Mouse (Mus musculus) heart, adult 9 months (tissue): ENCODE measurements at regions not wholly inside any gene's neighbourhood (a gene's known extent, or its start where the extent isn't known, plus 50 kb on each side); places are given as distances from the start of the nearest gene placed in this dataset.

Experiments used
- DNase-seq, 2 experiments: peaks; one replicate each; pipeline ENCODE4 v3.0.0; 2022; ENCODE audit warnings: low spot score in 2 of 2

DNA sequence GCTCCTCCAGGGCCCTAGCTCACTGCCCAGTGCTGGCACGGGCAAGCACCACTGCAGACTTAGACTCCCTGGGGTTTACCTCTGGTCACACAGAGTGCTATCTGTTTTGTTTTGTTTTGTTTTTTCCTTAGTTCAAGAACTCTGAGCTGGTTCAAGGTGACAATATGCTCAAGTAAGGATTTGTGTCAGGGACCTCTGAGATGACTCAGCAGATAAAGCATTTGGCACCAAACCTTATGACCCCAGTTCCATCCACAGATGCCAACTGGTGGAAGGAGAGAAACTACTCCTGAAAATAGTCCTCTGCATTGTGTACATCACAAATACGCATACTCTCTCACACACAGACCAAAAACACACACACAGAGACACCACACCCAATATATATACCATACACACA lies 351.0 kb upstream of the Hs6st1 start:
- DNase-seq = no peak

DNA sequence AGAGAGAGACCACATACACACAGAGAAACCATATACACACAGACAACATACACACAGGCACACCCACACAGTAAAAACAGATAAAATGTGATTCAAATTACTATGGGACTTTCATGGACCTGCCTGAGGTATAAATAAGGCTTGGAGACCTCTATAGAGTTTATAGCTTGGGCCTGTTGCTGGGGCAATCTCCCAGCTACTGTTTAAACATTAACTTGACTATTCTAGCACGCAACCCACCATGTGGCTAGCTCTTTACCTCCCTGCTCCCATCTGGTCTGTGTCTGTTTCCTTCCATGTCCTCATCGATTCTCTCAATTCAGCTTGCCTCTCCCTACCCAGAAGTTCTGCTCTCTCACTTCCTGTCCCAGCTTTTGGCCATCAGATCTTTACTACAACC lies 350.5 kb upstream of the Hs6st1 start:
- DNase-seq = no peak

DNA sequence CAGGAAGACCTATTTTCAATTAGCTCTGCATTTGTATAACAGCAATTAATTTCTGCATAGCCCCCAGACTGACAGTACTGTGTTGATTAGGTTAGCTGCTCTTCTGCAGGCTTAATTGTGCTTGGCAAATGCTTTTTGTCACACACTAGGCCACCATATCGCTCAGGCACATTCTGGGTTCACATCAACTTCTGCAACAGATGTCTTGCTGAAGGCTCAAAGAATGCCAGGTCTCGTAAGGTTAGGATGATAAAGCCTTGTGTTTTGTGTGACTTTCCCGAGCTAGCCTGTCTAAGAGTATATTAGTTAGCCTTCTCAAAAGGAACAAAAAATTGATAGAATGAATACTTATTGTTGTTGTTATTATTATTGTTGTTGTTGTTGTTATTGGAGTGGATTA lies 348.1 kb upstream of the Hs6st1 start:
- no peak for DNase-seq

DNA sequence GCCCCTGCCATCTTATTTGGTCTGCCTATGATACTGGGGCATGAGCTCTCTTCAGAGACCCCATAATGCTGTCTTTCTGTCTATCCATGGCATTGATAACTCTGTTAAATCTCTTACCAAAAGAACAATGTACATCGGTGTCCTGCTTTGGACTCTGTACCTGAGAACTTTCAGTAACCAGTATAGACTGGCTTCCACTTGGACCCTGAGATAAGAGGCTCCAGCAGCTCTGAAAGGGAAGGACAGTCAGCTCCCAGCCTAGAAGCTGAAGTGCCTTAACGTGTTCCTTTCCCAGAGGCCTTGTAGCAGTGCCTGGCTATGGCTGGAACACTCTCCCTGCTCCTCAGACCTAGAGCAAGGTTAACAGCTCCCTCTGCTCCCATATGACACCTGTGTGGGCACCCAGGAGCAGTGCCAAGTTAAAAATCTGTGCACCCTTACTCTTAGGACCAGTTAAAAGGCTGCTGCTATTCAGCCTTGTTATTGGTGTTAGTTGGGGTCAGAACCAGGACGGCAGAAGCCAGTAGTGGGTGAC lies 343.8 kb upstream of the Hs6st1 start:
- DNase-seq = no peak

DNA sequence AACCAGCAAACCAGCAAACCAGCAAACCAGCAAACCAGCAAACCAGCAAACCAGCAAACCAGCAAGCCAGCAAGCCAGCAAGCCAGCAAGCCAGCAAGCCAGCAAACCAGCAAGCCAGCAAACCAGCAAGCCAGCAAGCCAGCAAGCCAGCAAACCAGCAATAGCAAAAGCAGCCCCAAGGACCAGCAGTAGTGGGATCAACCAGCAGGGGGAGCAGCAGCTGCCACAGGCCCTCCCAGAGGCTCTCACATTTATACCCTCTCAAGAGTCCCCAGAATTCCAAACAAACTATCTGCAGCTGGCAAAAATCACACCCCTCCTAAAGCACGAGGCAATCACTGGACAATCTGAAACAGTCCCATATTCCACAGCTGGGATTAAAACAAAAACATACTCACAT lies 341.6 kb upstream of the Hs6st1 start:
- DNase-seq = peak; percentile 18 to 25

DNA sequence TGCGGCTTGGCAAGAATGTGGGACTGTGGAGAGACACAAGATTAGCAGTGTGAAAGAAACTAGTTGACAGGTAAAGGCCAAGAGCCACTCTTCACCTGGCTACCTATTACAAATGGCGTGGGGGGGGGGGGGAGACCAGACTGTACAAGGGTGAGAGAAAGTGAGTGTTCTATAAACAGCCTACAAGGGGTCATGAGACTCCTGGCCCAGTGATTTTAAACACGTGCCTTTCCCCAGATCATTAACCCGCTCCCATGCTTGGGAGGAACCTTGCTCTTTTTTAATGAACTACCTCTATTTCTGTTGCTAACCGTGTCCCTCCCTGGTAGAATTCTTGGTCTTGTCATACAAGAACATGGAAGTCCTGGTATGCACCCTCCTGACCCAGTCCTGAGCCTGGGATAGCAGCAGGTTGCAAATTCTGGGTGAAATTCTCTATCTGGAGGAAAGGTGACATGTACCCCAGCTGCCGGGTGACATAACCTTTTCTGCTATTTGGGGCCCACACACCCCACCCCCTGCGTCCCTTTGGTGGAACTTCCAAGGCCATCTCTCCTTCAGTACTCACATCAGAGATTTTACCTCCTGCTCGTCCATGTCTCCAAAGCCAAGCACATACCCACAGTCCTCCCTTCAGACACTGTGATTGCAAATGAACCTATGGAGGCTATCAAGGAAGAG lies 340.8 kb upstream of the Hs6st1 start:
- no peak for DNase-seq

DNA sequence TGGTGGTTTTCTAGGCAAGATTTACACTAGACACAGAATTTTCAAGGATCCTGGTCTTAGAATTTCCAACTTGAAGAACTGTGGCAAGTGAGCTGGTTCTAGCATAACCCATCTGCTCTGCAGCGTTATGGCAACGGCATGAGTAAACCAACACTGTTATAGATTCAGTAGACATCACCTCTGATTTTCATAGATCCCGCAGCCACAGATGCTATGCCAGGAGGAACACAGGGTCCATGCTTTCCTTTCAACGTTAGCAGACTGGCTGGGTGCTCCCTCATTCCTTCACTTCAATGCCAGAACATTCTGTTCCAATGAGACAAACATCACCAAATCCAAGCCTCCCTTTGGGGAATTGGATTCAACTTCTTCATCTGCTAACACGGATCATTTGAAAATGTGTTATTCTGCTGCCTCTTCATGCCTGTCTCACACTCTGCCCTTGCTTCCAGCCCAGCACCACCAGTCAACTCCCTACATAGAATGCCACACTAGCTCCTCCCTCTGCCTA lies 338.4 kb upstream of the Hs6st1 start:
- peak in 1 of 2 experiments; percentile 41 for DNase-seq

DNA sequence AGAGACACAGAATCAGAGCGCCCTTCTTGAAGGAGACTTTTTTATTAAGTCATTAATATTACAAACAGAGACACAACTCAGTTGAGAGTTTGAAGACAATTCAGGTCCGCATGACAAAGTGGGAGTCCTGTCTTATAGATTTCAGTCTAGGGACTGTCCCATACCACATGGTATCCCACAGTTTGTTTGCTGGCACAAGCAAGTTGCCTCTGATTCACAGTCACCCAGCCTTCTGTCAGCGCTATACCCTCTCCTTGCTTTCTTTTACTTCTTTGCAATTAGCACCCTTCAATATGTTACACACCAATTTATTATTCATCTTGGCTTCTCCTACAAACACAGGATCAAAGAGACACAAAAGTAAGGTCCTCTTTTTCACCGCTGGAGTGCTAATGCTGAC lies 337.9 kb upstream of the Hs6st1 start:
- DNase-seq = no peak

DNA sequence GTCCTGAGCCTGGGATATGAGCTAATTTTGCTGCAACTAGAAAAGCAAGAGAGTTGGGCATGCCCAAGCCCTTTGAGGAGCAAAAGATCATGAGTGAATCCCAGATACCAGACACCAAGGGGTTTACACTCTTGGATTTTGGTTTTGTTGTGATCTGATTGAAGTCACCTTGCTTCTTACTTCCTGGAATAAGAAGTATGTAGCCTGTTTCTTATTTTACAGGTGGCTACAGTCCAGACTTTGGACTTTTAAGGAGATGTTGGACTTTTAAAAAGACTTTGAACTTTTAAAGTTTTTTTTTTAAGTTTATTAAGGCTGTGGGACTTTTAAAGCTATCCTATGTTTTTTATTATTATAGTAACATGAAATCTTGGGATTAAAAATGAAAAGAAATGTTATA lies 332.0 kb upstream of the Hs6st1 start:
- no peak for DNase-seq

DNA sequence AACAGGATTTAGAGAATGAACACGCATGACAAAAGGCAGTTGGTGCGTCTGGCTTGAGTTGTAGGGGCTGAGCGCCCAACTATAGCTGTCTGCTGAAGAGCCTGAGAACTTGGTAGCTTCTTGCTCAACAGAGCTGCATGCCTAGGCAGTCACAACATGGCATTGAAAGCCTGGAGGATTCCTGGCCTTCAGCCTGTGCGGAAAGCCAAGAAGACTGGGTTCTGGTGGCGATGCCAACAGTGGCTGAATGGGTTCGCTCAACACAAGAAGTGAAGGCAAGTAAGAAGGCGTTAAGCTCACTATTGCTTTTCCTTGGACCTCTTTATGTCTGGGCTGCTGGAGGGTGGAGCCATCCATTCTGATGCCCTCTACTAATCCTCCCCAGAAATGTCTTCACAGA lies 318.6 kb upstream of the Hs6st1 start:
- no peak for DNase-seq

DNA sequence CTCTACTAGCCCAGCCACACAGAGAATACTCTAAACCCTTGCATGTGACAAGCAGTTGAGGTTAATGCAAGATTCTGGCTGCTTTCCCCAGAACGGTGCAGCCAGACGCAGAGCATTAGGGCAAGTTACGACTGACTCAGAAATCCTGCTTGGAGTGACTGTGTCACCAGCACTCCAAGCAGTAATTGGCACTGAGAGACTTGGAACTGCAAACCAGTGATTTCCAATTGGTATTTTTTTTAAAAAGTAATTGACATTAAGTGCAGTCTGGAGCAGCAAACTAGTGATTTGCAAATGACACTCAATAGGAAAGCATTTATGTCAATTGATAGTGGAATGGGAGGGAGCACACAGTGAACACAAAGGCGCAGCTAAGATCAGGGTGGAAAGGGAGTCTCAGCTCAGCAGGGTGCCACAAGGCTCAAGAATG lies 318.1 kb upstream of the Hs6st1 start:
- no peak for DNase-seq

DNA sequence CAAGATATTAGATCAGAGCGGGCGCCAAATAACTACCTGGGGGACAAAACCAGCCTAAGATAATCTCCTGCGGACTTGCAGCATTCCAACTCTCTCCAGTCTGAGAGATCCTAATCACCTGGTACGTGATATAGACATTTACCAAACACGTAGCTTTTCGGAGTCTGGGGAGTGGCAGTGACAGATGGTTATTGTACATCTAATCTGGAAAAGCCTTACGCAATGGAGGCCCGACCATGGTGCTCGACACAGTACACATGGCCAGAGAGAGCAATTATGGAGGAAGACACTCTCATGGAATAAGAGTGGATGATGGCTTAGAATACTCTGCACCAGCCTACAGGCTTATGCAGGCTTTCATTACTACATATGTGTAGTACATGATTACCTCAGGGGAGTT lies 315.6 kb upstream of the Hs6st1 start:
- no peak for DNase-seq

DNA sequence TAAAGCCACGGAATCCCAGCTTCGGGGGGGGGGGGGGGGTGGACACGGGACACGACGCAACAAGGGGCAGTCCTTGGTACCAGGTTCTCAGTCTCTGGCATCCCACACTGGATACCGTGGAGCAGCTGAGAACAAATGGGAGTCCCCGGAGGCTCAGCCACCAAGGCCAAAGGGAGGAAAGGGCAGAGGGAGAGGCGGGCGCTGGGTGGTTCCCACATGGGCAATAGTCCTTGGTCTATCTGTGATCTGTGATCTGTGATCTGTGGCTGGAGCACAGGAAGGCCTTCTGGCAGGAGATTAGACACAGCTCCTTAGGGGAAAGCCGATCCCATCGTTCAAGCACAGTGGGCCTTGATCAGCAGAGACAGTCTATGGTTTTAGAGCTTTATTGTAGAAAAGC lies 314.0 kb upstream of the Hs6st1 start:
- no peak for DNase-seq

DNA sequence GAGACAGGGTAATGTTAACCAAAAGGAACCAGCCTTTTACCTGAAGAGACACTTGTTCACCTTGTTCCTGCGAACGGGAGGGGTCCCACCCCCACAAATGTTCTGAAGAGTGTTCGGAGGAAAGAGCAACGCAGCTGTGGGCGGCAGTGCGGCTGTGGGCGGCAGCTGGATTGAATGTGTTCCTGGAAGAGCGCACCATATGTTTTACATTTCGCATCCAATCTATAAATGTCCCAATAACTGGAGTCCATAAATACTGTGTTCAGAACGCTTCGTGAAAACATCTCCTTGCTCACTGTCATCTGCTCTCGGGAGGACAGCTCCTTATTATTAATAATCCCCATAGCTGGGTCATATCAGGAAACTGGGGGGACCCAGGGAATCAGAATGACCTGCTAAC lies 309.2 kb upstream of the Hs6st1 start:
- DNase-seq = no peak

DNA sequence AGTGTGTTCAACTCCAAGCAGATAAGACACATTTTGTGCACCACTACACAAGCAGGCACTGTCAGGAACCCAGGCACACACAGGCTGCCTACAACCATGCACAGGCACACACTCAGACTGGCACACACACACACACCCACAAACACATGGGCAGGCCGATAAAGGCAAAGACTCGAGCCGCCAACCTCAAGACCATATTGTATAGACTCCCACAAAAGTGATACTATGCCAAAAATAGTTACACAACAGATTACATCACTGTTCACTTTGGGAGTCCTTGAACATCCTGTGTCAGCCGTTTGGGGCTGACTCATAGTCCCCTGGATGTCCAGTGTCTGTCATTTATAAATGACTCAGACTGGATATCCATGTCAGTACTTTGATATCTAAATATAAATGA lies 308.6 kb upstream of the Hs6st1 start:
- DNase-seq = peak; percentile 28

DNA sequence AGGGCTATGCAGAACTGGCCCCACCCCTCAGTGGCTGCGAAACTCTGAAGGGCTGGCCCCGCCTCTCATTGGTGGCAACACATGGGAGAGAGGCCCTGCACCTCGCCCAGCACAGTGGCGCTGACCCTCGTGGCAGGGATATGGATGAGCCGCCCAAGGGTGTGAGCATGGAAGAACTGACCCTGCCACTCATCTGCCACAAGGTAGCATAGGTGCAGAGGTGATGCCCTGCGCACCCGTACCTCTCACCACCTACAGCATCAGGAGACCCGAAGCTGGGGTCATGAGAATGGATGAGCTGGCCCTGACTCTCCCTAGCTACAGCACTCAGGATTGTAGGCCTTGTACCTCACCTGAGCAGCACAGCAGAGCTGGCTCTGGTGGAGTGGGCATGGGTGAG lies 305.1 kb upstream of the Hs6st1 start:
- DNase-seq = no peak

DNA sequence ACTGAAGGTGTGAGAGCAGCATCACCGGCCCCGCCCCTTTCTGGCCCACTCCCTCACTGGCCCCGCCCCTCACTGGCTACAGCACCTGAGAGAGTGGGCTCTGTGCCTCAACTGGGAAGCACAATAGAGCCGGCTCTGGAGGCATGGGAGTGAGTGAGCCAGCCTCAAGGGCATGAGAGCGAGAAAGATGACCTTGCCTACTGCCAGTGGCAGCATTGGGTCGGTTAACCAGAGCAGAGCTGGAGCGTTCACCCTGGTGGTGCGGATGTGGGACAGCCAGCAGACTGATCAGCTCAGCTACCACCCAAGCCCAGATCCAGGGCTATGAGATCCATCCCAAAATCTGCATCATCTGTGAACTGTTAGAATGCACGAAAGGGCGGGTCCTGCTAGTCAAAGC lies 304.7 kb upstream of the Hs6st1 start:
- DNase-seq = no peak

DNA sequence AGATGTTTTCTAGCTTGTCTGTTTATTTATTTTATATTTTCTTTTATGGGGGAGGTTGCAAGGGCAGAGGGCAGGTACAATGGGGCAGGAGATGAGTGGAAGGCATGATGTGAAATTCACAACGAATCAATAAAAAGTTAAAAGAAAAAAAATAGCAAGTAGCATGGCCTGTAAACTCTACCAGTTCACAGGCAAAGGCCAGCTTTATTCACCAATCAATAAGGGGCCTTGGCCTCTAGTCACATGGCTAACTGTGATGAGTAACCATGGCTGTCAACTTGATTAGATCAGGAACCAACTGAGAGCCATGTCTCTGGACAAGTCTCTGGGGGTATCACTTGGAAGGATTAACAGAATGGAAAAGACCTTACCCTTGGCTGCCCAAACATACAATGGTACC lies 304.1 kb upstream of the Hs6st1 start:
- DNase-seq = no peak

DNA sequence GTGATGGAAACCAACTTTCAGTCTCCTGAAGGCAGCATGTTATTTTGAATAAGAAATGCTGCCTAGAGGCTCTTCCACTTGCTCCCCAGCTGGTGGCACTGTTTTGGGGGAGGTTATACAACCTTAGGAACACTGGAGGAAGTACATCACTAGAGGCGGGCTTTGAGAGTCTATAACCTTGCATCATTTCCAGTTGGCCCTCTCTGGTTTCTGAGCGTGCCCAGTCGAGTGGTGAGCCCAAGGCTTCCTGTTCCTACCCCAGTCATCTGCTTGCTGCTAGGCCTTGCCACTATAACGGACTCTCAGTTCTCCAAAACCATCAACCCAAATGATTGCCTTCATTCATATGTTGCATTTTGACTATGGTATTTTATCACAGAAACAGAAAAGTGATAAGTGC lies 302.5 kb upstream of the Hs6st1 start:
- no peak for DNase-seq

DNA sequence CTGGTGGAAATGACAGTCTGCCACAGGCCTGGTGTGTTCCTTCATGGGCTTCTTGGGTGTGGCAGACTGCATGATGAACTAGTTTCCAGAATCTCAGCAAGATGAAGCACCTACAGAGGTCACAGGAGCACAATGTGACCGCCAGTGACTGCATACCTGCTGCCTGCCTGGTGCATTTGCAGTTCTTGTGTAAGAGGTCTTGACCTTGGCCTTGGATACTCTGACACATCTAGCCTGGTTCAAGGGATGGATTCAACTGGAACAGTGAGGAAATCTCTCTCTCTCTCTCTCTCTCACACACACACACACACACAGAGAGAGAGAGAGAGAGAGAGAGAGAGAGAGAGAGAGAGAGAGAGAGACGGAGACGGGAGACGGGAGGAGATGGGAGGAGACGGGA lies 301.9 kb upstream of the Hs6st1 start:
- no peak for DNase-seq

DNA sequence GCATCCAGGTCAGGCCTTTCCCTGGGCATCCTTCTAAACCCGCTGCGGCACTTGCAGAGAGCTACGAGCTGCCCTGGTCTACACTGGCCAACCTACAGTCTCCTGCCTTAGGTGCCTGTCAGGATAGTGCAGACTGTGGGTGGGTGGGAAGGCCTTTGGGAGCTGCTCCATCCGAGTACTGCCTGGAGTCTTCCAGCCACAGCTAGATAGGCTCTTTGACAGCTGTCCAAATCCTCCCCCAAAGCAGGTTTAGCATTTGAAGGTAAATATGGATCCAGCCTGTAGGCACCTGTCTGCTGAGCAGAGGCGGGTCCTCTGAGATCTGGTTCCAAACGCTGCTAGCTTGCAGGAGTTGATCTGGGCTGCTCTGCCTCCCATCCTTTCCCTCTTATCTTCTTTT lies 295.6 kb upstream of the Hs6st1 start:
- no peak for DNase-seq

DNA sequence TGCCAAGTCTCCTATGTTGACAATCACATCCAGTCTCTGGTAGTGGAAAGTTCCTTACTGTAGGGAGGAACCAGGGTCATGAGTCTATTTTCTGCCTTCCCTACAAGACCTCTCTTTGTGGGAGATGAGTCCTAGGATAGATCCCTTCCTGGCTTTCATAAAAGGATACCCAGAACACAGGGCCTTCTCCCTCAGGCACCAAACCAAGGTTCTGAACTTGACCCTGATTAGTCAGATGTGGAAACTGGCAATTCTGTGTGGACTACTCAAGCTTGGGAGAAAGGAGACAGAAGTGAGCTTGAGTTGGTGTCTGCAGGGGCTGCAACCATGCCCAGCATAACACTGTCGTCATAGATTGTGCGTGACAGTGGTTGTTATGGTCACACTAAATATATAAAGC lies 293.6 kb upstream of the Hs6st1 start:
- DNase-seq = no peak

DNA sequence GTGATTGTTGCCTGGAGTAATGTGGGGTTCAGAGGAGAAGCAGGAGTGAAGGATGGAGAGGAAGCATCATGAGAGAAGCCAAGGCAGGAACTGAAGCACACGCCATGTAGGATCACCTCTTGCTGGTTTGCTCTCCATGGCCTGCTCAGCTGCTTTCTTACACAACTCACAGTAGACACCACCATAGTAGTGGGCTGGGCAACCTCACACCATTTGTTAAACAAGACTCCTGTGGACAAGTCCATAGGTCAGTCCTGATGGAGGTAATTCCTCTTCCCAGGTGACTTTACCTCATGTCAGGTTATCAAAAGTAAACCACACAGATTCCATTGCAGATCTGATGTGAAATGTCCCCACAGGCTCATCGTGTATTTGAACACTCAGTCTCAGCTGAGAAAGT lies 285.5 kb upstream of the Hs6st1 start:
- no peak for DNase-seq

DNA sequence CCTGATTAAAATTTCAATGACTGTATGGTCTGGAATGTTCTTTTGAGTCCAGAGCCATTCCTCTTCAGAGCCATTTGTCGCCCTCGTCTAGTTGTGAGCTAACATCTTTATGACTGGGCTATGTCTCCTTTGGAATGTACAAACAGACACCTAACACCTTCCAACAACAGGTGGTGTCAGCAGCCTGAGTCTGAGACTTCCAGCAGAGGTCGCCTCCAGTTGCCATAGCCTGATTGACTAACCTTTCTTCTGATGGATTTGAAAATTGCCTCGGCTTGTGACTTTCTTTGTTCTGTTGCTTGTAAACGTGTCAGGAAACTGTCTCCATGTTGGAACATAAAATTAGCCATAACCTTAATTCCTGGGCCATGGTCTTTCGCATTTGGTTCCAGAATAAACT lies 284.8 kb upstream of the Hs6st1 start:
- no peak for DNase-seq
